Mouse (Mus musculus) hindbrain, embryonic 14.5 days (tissue): ENCODE measurements around the gene Atp8a2. TPM values are rescaled to one million over a fixed set of nuclear protein-coding genes. Genes with fewer than 3 reads are reported as not detected.
A peak's percentile ranks its signal among the peaks of the same experiment; 100 is the strongest.

ENCODE experiments used
- ATAC-seq: fragments of 200-750 bp; cut with Nextera tagmentation; 2 replicates; pipeline ENCODE4 v1.8.0; 2017; ENCODE audit warnings: moderate number of reproducible peaks, mild to moderate bottlenecking, moderate TSS enrichment, moderate library complexity; ENCODE audit not compliant: low FRiP score
- DNase-seq: peaks from one replicate; pipeline ENCODE4 v3.0.0-alpha.2; 2015; ENCODE audit warnings: low spot score
- H3K27ac ChIP-seq: fragments of 300-500 bp; sonication (generic); 2 replicates; pipeline ENCODE4 v1.5.1; 2014; ENCODE audit warnings: mild to moderate bottlenecking, moderate library complexity
- H3K27me3 ChIP-seq: fragments of 300-500 bp; sonication (generic); 2 replicates; pipeline ENCODE4 v1.6.1; 2014; ENCODE audit warnings: mild to moderate bottlenecking, low read length, mixed read lengths; ENCODE audit not compliant: control insufficient read depth, insufficient read depth
- H3K36me3 ChIP-seq: fragments of 300-500 bp; sonication (generic); replicated peaks from 2 replicates; pipeline ENCODE4 v1.6.1; 2014; ENCODE audit not compliant: control insufficient read depth, insufficient read depth
- H3K4me1 ChIP-seq: fragments of 300-500 bp; sonication (generic); replicated peaks from 2 replicates; pipeline ENCODE4 v1.6.1; 2014; ENCODE audit warnings: antibody characterized with exemption, low read length, mixed read lengths; ENCODE audit not compliant: control insufficient read depth, insufficient read depth
- H3K4me2 ChIP-seq: fragments of 300-500 bp; sonication (generic); replicated peaks from 2 replicates; pipeline ENCODE4 v1.6.1; 2014; ENCODE audit warnings: mild to moderate bottlenecking, moderate library complexity
- H3K4me3 ChIP-seq: fragments of 300-500 bp; sonication (generic); replicated peaks from 2 replicates; pipeline ENCODE4 v1.5.1; 2014; ENCODE audit warnings: mild to moderate bottlenecking, low read length
- H3K9ac ChIP-seq: fragments of 300-500 bp; sonication (generic); 2 replicates; pipeline ENCODE4 v1.6.1; 2014
- H3K9me3 ChIP-seq: fragments of 300-500 bp; sonication (generic); 2 replicates; pipeline ENCODE4 v1.6.1; 2016; ENCODE audit warnings: low read length; ENCODE audit not compliant: control insufficient read depth
- WGBS: fragments of 180-500 bp; shearing (Covaris S2); extraction: QIAGEN DNeasy Blood & Tissue Kit; methylation state at CpG from one replicate; pipeline ENCODE4 v1.1.7; 2014; 5-methylcytosine and 5-hydroxymethylcytosine counted together
- polyA plus RNA-seq: library from polyadenylated mRNA; unstranded; fragments of >200 nt; fragmentation: Nextera tagmentation; extraction: Ambion mirVana; gene quantifications from 2 replicates; pipeline ENCODE4 v1.2.1, GENCODE M21; 2014

The Atp8a2 gene
- polyA plus RNA-seq, 1 experiment from 2014 or later, result 40.3 TPM

DNA sequence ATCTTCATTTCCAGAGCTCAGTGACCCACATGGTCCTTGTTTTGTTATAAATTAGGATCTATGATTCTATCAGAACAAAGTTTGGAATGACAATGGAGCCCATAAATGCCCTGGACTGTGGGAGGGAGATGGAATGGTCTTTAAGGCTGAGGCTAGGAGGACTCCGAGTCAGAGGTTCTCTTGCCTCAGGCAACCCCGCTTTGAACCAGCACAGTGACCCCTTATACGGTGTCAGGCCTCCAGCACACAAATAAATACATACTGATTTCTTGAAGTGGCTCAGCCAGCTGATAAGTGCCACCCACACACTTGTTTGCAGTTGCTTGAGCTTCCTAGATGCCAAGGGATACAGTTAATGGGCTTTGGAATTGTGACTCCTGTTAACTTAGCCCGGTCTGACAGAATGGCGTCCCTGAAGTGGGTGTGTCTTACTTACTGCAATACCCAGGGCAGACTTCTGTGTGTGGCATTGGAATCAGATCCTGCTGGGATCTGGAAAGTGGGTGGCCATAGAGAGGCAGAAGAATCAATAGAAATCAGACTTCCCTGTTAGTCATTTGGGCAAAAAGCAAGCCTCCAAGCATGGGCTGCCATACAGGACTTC lies 563.6 kb downstream of the Atp8a2 start:
- no peak overlapping the region for H3K9ac ChIP-seq
- H3K4me3 ChIP-seq, result no peak overlapping the region
- no peaks in the 10 kb centered on the region for H3K9me3 ChIP-seq
- H3K27ac ChIP-seq, result no peak overlapping the region
- H3K4me1 ChIP-seq, result no peaks in the 10 kb centered on the region
- H3K4me2 ChIP-seq, result no peak overlapping the region
- 84% methylated on average over 5 of the region's 5 CpGs for WGBS
- no peaks in the 10 kb centered on the region for H3K27me3 ChIP-seq
- no peaks in the 10 kb centered on the region for H3K36me3 ChIP-seq
- DNase-seq (no peak), ATAC-seq (no peak)

- no peak overlapping the region for H3K4me3 ChIP-seq
- 92% methylated on average over 6 of the region's 6 CpGs for WGBS
Observed at GRCm38 (mm10) chr14:59632067-59632466, 564.9 kb downstream of the Atp8a2 start.

GRCm38 (mm10) chr14:59630096-59630495 lies 566.9 kb downstream of the Atp8a2 start:
- no peak overlapping the region for H3K4me3 ChIP-seq
- DNase-seq, result no peak
- H3K36me3 ChIP-seq, result no peaks in the 10 kb centered on the region
- 83% methylated on average over 9 of the region's 9 CpGs for WGBS
- no peak overlapping the region for H3K9ac ChIP-seq
- H3K4me2 ChIP-seq, result no peak overlapping the region
- no peaks in the 10 kb centered on the region for H3K9me3 ChIP-seq
- no peak for ATAC-seq
- H3K4me1 ChIP-seq, result peaks cover 16% of the 10 kb centered on the region
- H3K27ac ChIP-seq, result no peak overlapping the region
- no peaks in the 10 kb centered on the region for H3K27me3 ChIP-seq

More at GRCm38 (mm10) chr14:59632067-59632466, 564.9 kb downstream of the Atp8a2 start:
- H3K4me2 ChIP-seq, result no peak overlapping the region
- DNase-seq, result no peak
- no peak for ATAC-seq
- H3K27ac ChIP-seq, result no peak overlapping the region
- no peaks in the 10 kb centered on the region for H3K9me3 ChIP-seq
- no peaks in the 10 kb centered on the region for H3K27me3 ChIP-seq
- no peaks in the 10 kb centered on the region for H3K36me3 ChIP-seq
- peaks cover 9% of the 10 kb centered on the region for H3K4me1 ChIP-seq
- no peak overlapping the region for H3K9ac ChIP-seq

DNA sequence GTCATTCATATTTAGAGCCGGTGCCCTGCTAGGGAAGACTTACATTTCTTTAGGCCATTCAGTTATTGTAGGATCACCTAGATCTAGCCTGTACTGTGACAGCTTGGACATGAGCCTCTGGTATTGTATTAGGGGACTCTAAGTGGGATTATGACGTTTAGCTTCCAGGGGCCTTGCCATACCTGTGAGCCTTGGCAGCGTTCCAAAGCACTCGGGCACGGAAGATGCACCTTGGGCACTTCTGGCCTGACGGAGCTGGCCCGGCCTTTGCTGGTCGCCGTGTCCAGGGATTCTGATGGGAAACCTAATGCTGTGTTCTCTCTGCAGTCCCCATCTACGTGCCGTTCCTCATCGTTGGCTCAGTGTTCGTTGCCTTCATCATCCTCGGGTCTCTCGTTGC lies 567.7 kb downstream of the Atp8a2 start:
- Histone ChIP-seq H3K4me1 (peaks cover 16% of the 10 kb centered on the region), H3K9me3 (no peaks in the 10 kb centered on the region), H3K4me3 (no peak overlapping the region), H3K9ac (no peak overlapping the region), H3K36me3 (no peaks in the 10 kb centered on the region), H3K27ac (no peak overlapping the region), H3K27me3 (peaks cover 5% of the 10 kb centered on the region; the same call in 1 of the 2 replicates), H3K4me2 (no peak overlapping the region)
- 90% methylated on average over 15 of the region's 15 CpGs for WGBS
- ATAC-seq (no peak), DNase-seq (no peak)

GRCm38 (mm10) chr14:59627823-59628222 lies 569.2 kb downstream of the Atp8a2 start:
- Histone ChIP-seq H3K9ac (no peak overlapping the region), H3K27ac (no peak overlapping the region; the same call in 1 of the 2 replicates), H3K9me3 (no peaks in the 10 kb centered on the region), H3K36me3 (no peaks in the 10 kb centered on the region), H3K27me3 (peaks cover 7% of the 10 kb centered on the region; the same call in 1 of the 2 replicates), H3K4me1 (peaks cover 16% of the 10 kb centered on the region), H3K4me3 (peak overlapping the region; percentile 66), H3K4me2 (peak overlapping the region; percentile 67)
- ATAC-seq, result no peak
- peak; percentile 50 for DNase-seq
- WGBS, result 44% methylated on average over 7 of the region's 7 CpGs

- Histone ChIP-seq H3K4me3 (peak overlapping the region; percentile 66), H3K9me3 (no peaks in the 10 kb centered on the region), H3K9ac (no peak overlapping the region; the same call in 1 of the 2 replicates), H3K27me3 (peaks cover 9% of the 10 kb centered on the region), H3K27ac (no peak overlapping the region; the same call in 1 of the 2 replicates), H3K4me1 (peaks cover 16% of the 10 kb centered on the region), H3K4me2 (peak overlapping the region; percentile 67), H3K36me3 (no peaks in the 10 kb centered on the region)
- no peak for DNase-seq
- WGBS, result 32% methylated on average over 8 of the region's 9 CpGs
- no peak for ATAC-seq
Observed at GRCm38 (mm10) chr14:59627142-59627680, 569.8 kb downstream of the Atp8a2 start.

GRCm38 (mm10) chr14:59626711-59627110 lies 570.3 kb downstream of the Atp8a2 start:
- Histone ChIP-seq H3K27me3 (peaks cover 11% of the 10 kb centered on the region), H3K4me3 (peak overlapping the region; percentile 66), H3K27ac (no peak overlapping the region), H3K4me2 (peak overlapping the region; percentile 67), H3K9ac (peak overlapping the region; percentile 64; the same call in 1 of the 2 replicates), H3K4me1 (peaks cover 16% of the 10 kb centered on the region), H3K36me3 (no peaks in the 10 kb centered on the region), H3K9me3 (no peaks in the 10 kb centered on the region)
- ATAC-seq, result no peak
- DNase-seq, result no peak
- 36% methylated on average over 8 of the region's 8 CpGs for WGBS

DNA sequence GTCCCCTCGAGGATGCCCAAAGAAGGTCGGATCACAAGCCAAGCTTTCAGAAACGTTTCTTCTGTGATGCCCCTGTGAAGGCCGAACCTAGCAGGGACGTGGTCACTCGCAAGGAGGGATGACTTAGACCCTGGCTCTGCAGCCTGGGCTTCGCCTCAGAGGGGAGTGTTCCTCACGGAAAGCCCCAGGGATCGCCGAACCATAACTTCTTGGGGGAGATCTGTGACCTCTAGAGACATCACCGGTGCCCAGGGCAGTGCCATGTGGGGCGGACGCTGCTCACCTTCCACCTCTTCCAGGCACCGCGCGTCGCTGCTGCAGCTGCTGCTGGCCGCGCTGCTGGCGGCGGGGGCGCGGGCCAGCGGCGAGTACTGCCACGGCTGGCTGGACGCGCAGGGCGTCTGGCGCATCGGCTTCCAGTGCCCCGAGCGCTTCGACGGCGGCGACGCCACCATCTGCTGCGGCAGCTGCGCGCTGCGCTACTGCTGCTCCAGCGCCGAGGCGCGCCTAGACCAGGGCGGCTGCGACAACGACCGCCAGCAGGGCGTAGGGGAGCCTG lies 571.1 kb downstream of the Atp8a2 start:
- ATAC-seq (peak; percentile 60), DNase-seq (peak; percentile 58)
- Histone ChIP-seq H3K27me3 (peaks cover 11% of the 10 kb centered on the region), H3K9me3 (no peaks in the 10 kb centered on the region), H3K4me2 (peak overlapping the region; percentile 67), H3K27ac (peak overlapping the region; percentile 60), H3K4me3 (peak overlapping the region; percentile 66), H3K36me3 (no peaks in the 10 kb centered on the region), H3K4me1 (peaks cover 16% of the 10 kb centered on the region), H3K9ac (peak overlapping the region; percentile 64)
- WGBS, result 0% methylated on average over 49 of the region's 51 CpGs

DNA sequence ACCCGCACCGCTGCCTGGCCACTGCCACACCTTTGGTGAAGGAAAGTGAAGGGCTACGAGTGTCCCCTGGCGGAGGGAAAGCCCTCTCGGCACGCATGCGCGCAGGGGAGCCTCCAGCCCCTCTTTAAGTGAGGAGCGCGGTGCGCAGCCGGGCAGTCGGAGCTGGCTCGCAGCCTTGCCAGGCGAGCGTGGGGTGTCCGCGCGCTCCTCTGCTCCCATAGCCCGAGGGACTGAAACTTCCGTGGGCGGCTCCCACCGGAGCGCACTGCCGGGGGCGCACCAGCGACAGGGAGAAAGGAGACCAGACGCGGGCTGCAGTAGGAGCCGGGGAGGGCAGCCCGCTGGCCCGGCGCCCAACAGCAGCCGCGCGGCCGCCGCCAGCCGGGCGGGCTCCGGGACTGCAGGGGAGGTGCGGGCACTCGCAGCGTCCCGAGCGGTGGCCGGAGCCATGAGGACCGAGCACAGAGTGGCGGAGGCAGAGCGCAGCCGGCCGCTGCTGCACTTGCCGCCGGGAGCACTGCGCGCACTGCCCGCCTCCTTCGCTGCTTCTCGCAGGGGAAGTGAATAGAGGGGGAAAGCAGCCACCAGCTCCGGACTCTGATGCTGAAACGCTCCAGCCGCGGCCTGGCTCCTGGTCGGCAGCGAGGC lies 571.7 kb downstream of the Atp8a2 start, which contains the start of gene Shisa2:
Gene Shisa2, plus strand, starts transcription at position 151 of the 648 bp plus-strand sequence.
- peak; percentile 92 for ATAC-seq
- H3K4me1 ChIP-seq, result peaks cover 16% of the 10 kb centered on the region
- peak within 1 kb of the TSS; percentile 60 for H3K27ac ChIP-seq
- WGBS, result under 1% methylated on average over 54 of the region's 65 CpGs
- peak within 1 kb of the TSS; percentile 67 for H3K4me2 ChIP-seq
- peak; percentile 82 for DNase-seq
- no peaks in the 10 kb centered on the region for H3K36me3 ChIP-seq
- peaks cover 11% of the 10 kb centered on the region for H3K27me3 ChIP-seq
- H3K9ac ChIP-seq, result peak within 1 kb of the TSS; percentile 64
- H3K4me3 ChIP-seq, result peak within 1 kb of the TSS; percentile 66
- no peaks in the 10 kb centered on the region for H3K9me3 ChIP-seq
